Mouse (Mus musculus): ENCODE measurements around the gene Ykt6.
"Not testable (repeated sequence)": the region's sequence is repeated elsewhere in the genome, so short reads cannot be mapped to it uniquely, and the experiment has no call there.

Ykt6 gene

GRCm38 (mm10) chr11:5995989-5996388 lies 40.5 kb downstream of the Ykt6 start:
- DNase-seq: peak; percentile 89

GRCm38 (mm10) chr11:5998472-5998871 lies 43.0 kb downstream of the Ykt6 start:
- no peak for DNase-seq

GRCm38 (mm10) chr11:5999832-6000771 lies 44.6 kb downstream of the Ykt6 start:
- DNase-seq: peak; percentile 93

- DNase-seq: no peak
Measured at GRCm38 (mm10) chr11:6000961-6001682, 45.6 kb downstream of the Ykt6 start.

GRCm38 (mm10) chr11:6001981-6002649 lies 46.6 kb downstream of the Ykt6 start:
- no peak for DNase-seq

DNA sequence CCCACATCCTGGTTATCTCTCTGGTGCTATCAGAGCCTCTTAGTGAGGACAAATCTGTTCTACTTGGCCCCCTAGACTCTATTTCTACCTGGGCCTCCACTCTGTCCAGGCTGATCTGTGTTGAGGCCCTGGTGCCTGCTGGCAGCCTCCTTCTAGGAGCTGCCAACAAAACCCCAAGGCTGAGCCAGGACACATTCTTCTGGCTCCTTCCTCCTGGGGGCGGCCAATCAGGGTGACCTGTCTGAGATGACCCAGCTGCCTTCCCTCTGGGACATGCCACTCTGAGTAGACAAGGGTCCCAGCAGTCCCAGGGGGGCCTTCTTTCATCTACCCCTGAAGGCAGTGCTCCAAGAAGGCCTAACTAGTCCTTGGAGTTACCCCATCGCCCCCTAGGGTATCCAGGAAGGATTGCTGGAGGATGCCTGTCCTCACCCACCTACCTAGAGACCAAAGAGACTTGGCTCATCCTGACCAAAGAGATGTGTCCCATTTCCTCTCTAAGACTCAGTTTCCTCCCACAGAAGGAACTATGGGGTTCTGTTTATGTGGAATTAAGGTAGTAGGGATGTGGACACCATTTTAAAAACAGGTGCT lies 47.6 kb downstream of the Ykt6 start:
- peak; percentile 44 for DNase-seq

DNA sequence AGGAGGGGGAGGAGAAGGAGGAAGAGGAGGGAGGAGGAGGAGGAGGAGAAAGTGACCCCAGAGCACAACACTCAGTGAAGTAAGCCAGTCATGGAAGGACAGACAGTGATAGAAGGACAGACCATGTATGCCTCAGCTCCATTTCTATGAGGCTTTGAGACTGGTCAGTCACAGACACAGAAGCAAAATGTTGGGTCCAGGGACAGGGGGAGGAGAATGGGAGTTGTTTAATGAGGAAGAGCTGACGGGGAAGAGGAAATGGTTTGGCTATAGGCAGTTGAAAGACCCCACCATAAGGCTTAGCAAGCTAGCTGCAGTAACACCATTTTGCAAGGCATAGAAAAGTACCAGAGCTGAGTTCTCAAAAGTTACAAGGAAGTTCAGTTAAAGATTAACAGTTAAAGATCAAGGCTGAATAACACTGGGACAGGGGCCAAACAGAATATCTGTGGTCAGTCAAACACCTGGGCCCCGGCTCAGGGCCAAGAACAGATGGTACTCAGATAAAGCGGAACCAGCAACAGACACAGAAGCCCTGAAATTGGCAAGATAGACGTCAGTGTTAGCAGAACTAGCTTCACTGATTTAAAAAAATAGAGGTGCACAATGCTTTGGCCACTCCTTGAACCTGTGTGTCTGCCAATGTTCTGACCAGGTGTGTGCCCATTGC lies 50.0 kb downstream of the Ykt6 start:
- DNase-seq: not testable (repeated sequence)

GRCm38 (mm10) chr11:6006351-6007009 lies 51.0 kb downstream of the Ykt6 start:
- DNase-seq: not testable (repeated sequence)

GRCm38 (mm10) chr11:6007010-6007778 lies 51.7 kb downstream of the Ykt6 start:
- not testable (repeated sequence) for DNase-seq

DNA sequence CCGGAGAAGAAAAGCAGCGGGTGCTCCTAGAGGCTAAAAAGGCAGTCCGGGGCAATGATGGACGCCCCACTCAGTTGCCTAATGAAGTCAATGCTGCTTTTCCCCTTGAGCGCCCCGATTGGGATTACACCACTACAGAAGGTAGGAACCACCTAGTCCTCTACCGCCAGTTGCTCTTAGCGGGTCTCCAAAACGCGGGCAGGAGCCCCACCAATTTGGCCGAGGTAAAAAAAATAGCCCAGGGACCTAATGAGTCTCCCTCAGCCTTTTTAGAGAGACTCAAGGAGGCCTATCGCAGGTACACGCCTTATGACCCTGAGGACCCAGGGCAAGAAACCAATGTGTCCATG lies 52.3 kb downstream of the Ykt6 start:
- DNase-seq: not testable (repeated sequence)

DNA sequence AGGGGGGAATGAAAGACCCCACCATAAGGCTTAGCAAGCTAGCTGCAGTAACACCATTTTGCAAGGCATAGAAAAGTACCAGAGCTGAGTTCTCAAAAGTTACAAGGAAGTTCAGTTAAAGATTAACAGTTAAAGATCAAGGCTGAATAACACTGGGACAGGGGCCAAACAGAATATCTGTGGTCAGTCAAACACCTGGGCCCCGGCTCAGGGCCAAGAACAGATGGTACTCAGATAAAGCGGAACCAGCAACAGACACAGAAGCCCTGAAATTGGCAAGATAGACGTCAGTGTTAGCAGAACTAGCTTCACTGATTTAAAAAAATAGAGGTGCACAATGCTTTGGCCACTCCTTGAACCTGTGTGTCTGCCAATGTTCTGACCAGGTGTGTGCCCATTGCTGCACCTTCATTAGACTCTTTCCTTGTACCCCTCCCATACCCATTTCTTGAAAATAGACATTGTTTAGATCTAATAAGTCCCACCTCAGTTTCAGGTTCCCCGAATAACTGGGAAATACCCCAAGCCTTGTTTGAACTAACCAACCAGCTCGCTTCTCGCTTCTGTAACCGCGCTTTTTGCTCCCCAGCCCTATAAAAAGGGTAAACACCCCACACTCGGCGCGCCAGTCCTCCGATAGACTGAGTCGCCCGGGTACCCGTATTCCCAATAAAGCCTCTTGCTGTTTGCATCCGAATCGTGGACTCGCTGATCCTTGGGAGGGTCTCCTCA lies 55.4 kb downstream of the Ykt6 start:
- not testable (repeated sequence) for DNase-seq

DNA sequence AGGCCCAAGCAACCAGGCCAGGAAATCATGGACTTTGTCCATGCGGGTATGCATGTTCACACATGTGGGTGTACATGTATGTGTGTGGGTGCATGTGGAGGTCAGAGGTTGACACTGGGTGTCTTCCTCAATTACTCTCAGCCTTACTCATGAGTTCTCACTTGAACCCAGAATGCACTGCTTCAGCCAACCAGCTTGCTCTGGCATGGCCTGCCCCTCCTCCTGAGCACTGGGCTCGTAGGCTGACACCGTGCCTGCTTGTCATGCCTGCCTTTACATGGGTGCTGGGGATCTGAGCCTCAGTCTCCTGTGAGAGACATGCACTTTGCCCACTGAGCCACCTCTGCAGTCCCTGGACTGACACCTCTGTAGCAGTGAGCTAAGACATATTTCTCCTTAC lies 56.4 kb downstream of the Ykt6 start:
- no peak for DNase-seq

- no peak for DNase-seq
Measured at GRCm38 (mm10) chr11:6013359-6013758, 57.9 kb downstream of the Ykt6 start.

GRCm38 (mm10) chr11:6015011-6015431 lies 59.5 kb downstream of the Ykt6 start:
- no peak for DNase-seq

DNA sequence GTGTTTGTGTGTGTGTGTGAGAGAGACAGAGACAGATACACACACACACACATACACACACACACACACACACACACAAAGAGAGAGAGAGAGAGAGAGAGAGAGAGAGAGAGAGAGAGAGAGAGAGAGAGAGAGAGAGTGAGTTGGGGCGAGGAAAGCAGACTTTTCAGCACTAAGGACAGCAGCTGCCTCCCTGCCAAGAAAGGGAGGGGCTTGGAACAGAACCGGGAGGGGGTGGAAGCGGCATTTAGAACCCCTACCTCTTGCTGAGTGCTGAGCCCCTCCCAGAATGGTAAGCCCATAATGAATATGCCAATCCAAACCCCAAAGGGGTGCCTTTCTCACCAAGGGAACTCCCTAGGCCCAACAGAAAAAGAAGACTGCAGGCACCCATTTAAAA lies 60.9 kb downstream of the Ykt6 start:
- peak; percentile 67 for DNase-seq

DNA sequence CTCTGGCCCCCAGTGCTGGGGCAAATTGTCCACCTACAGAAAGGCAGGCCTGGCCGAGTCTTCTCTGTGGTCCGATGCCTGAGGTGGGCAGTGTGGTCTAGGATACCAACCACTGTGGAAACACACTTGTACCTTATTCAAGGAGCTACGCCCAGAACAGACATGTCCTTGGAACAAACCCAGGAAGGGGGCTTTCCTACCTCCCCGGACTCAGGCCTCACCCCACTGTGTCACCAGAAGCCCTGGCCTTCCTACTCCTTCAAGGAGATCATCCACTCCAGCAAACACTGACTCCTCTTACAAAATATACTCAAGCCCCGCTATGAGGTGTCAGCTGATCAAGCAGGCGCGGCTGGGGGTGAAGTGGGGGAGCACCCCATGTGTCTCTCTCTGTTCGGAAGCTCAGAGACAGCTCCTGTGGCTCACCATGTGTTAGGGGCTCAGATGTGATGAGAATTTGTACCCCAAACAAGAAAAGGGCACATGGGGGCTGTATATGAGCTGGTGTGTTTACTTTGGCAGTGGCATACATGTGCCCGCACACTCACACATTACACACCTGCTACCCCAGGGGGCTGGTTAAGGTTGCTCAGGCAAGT lies 61.4 kb downstream of the Ykt6 start:
- no peak for DNase-seq

Data from lung, postnatal 10 days (tissue).